Mouse (Mus musculus): ENCODE measurements around the gene Ube2e1.

- TF ChIP-seq ZC3H11A (IDR thresholded peaks at IDR 0.05; ENCODE audit: borderline replicate concordance, low read depth, low read length) (no peak), HCFC1 (IDR thresholded peaks at IDR 0.05; ENCODE audit: borderline replicate concordance, insufficient read depth, low read length) (no peak)
These were observed 44.3 kb downstream of the Ube2e1 start for GRCm38 (mm10) chr14:18287391-18287790.
